Mouse (Mus musculus) heart, adult 2 months (tissue): ENCODE data around the gene Dguok. TPM values are rescaled to one million over a fixed set of nuclear protein-coding genes. Genes with fewer than 3 reads are reported as not detected.
A peak's percentile ranks its signal among the peaks of the same experiment; 100 is the strongest.

Experiments
- DNase-seq, 2 experiments: peaks; one replicate each; pipeline ENCODE4 v3.0.0; 2021
- H3K27ac ChIP-seq: fragments of 200-600 bp; 2 replicates; pipeline ENCODE4 v1.8.1; 2022
- H3K27me3 ChIP-seq: fragments of 200-500 bp; 2 replicates; pipeline ENCODE4 v1.6.1; 2012; ENCODE audit warnings: mild to moderate bottlenecking, low read length, inconsistent platforms, mixed read lengths; ENCODE audit not compliant: control insufficient read depth, insufficient read depth
- H3K36me3 ChIP-seq: fragments of 200-500 bp; 2 replicates; pipeline ENCODE4 v1.6.1; 2012; ENCODE audit warnings: low read length, inconsistent platforms; ENCODE audit not compliant: control insufficient read depth, insufficient read depth
- H3K4me1 ChIP-seq: fragments of 200-500 bp; 2 replicates; pipeline ENCODE4 v1.6.1; 2011; ENCODE audit warnings: low read length; ENCODE audit not compliant: control insufficient read depth, insufficient read depth
- H3K4me3 ChIP-seq: fragments of 200-600 bp; 2 replicates; pipeline ENCODE4 v1.8.1; 2022
- H3K79me2 ChIP-seq: fragments of 200-500 bp; replicated peaks from 2 replicates; pipeline ENCODE4 v1.6.1; 2012; ENCODE audit warnings: mild to moderate bottlenecking, inconsistent platforms, low read length, moderate library complexity, mixed read lengths; ENCODE audit not compliant: control insufficient read depth, insufficient read depth
- H3K9ac ChIP-seq: fragments of 200-500 bp; 2 replicates; pipeline ENCODE4 v1.6.1; 2012; ENCODE audit warnings: low read depth, mild to moderate bottlenecking, control low read depth, inconsistent platforms, low read length, mixed read lengths
- CTCF ChIP-seq: fragments of 200-600 bp; IDR thresholded peaks from 2 replicates; pipeline ENCODE4 v1.8.1; 2022; ENCODE audit warnings: antibody characterized with exemption, mild to moderate bottlenecking, moderate library complexity
- EP300 ChIP-seq: fragments of 200-500 bp; IDR thresholded peaks from 2 replicates; pipeline ENCODE4 v1.6.1; 2011; ENCODE audit warnings: low read depth, low read length, control low read depth; ENCODE audit not compliant: insufficient read depth
- POLR2A ChIP-seq: fragments of 200-500 bp; IDR thresholded peaks from 2 replicates; pipeline ENCODE4 v1.6.1; 2011; ENCODE audit warnings: mild to moderate bottlenecking, low read depth, low read length, control low read depth; ENCODE audit not compliant: insufficient read depth
- WGBS: fragments of 180-500 bp; shearing (Covaris S2); methylation state at CpG from one replicate; pipeline ENCODE4 v1.1.7; 2018; 5-methylcytosine and 5-hydroxymethylcytosine counted together
- intact Hi-C: fragments of 180-260 bp; cut with DNase I; formaldehyde crosslinking; loops from one replicate; pipeline ENCODE4 v1.15.1; 2025
- polyA plus RNA-seq: library from polyadenylated mRNA; depleted of rRNA; stranded (reverse); fragments of >200 nt; gene quantifications from 2 replicates; pipeline ENCODE4 v1.2.3, GENCODE M21; 2012
- total RNA-seq, 2 experiments: library from RNA; stranded (reverse); gene quantifications; 2 replicates each; pipeline ENCODE4 v1.2.3; 2021

Dguok gene
- total and polyA plus RNA-seq, 3 experiments, result 32.4 to 48.1 (median 33.7) TPM

- H3K27me3 ChIP-seq, result no peaks in the 10 kb centered on the region
- H3K4me3 ChIP-seq, result no peak overlapping the region
- no peak overlapping the region for H3K9ac ChIP-seq
- no peak for DNase-seq
- WGBS, result 84% methylated on average over 4 of the region's 4 CpGs
- H3K79me2 ChIP-seq, result no peaks in the 10 kb centered on the region
- intact Hi-C loops, result no loop called here
- H3K36me3 ChIP-seq, result no peaks in the 10 kb centered on the region
- peaks cover 16% of the 10 kb centered on the region for H3K4me1 ChIP-seq
- H3K27ac ChIP-seq, result peak overlapping the region; percentile 97
- TF ChIP-seq POLR2A, result no peak
- no peak for TF ChIP-seq CTCF
- TF ChIP-seq EP300, result no peak
These were observed 1.2 kb downstream of the Dguok start for GRCm38 (mm10) chr6:83505554-83505953.

GRCm38 (mm10) chr6:83503361-83503760, 3.4 kb downstream of the Dguok start:
- no peaks in the 10 kb centered on the region for H3K27me3 ChIP-seq
- no peaks in the 10 kb centered on the region for H3K36me3 ChIP-seq
- intact Hi-C loops, result no loop called here
- no peak for DNase-seq
- 45% methylated on average over 3 of the region's 3 CpGs for WGBS
- H3K9ac ChIP-seq, result no peak overlapping the region
- H3K4me1 ChIP-seq, result peaks cover 16% of the 10 kb centered on the region
- TF ChIP-seq EP300 (no peak), POLR2A (no peak), CTCF (no peak)
- no peak overlapping the region; the same call in 1 of the 2 replicates for H3K27ac ChIP-seq
- H3K4me3 ChIP-seq, result no peak overlapping the region
- no peaks in the 10 kb centered on the region for H3K79me2 ChIP-seq

- H3K4me3 ChIP-seq, result no peak overlapping the region
- H3K27ac ChIP-seq, result peak overlapping the region; percentile 48
- intact Hi-C loops, result no loop called here
- H3K79me2 ChIP-seq, result no peaks in the 10 kb centered on the region
- no peaks in the 10 kb centered on the region for H3K27me3 ChIP-seq
- H3K9ac ChIP-seq, result no peak overlapping the region
- peaks cover 16% of the 10 kb centered on the region for H3K4me1 ChIP-seq
- peak in 1 of 2 experiments; percentile 53 for DNase-seq
- no peaks in the 10 kb centered on the region for H3K36me3 ChIP-seq
- WGBS, result 39% methylated on average over 3 of the region's 3 CpGs
- TF ChIP-seq EP300 (no peak), CTCF (no peak), POLR2A (no peak)
These were observed 4.1 kb downstream of the Dguok start for GRCm38 (mm10) chr6:83502656-83503055.

GRCm38 (mm10) chr6:83501524-83502310, 5.1 kb downstream of the Dguok start:
- peak overlapping the region; percentile 48; the same call in 1 of the 2 replicates for H3K27ac ChIP-seq
- peaks cover 14% of the 10 kb centered on the region for H3K4me1 ChIP-seq
- no peak for DNase-seq
- H3K36me3 ChIP-seq, result no peaks in the 10 kb centered on the region
- intact Hi-C loops, result no loop called here
- 63% methylated on average over 9 of the region's 9 CpGs for WGBS
- 0 out of 2 replicates have a peak overlapping the region, but pooled peaks have one; percentile 0 for H3K9ac ChIP-seq
- H3K79me2 ChIP-seq, result no peaks in the 10 kb centered on the region
- no peaks in the 10 kb centered on the region for H3K27me3 ChIP-seq
- no peak overlapping the region for H3K4me3 ChIP-seq
- TF ChIP-seq POLR2A, result no peak
- no peak for TF ChIP-seq CTCF
- TF ChIP-seq EP300, result no peak

- TF ChIP-seq EP300 (no peak), CTCF (peak; percentile 61)
- no peak overlapping the region for H3K4me3 ChIP-seq
- H3K9ac ChIP-seq, result no peak overlapping the region
- H3K36me3 ChIP-seq, result no peaks in the 10 kb centered on the region
- intact Hi-C loops, result no loop called here
- H3K27me3 ChIP-seq, result no peaks in the 10 kb centered on the region
- DNase-seq, result no peak
- H3K27ac ChIP-seq, result no peak overlapping the region
- no peaks in the 10 kb centered on the region for H3K79me2 ChIP-seq
- 61% methylated on average over 3 of the region's 3 CpGs for WGBS
- H3K4me1 ChIP-seq, result peaks cover 14% of the 10 kb centered on the region
These were observed 6.3 kb downstream of the Dguok start for GRCm38 (mm10) chr6:83500462-83500861.

- Histone ChIP-seq H3K27me3 (no peaks in the 10 kb centered on the region), H3K4me3 (no peak overlapping the region), H3K79me2 (no peaks in the 10 kb centered on the region), H3K36me3 (no peaks in the 10 kb centered on the region), H3K4me1 (peaks cover 12% of the 10 kb centered on the region), H3K9ac (no peak overlapping the region), H3K27ac (no peak overlapping the region)
- TF ChIP-seq EP300 (no peak), POLR2A (no peak), CTCF (no peak)
- DNase-seq, result no peak
- 96% methylated on average over 10 of the region's 10 CpGs for WGBS
- intact Hi-C loops, result no loop called here
These were observed 7.7 kb downstream of the Dguok start for GRCm38 (mm10) chr6:83499078-83499477.
